Mouse (Mus musculus) stomach, embryonic 15.5 days (tissue): ENCODE results near the gene Gm11214. TPM values are rescaled to one million over a fixed set of nuclear protein-coding genes. Genes with fewer than 3 reads are reported as not detected.

Experiments used
- ATAC-seq: fragments of 200-750 bp; cut with Nextera tagmentation; 2 replicates; pipeline ENCODE4 v1.8.0; 2017; ENCODE audit warnings: low read depth, moderate number of reproducible peaks, moderate TSS enrichment; ENCODE audit not compliant: insufficient read depth, low FRiP score
- H3K27ac ChIP-seq: fragments of 300-500 bp; sonication (generic); 2 replicates; pipeline ENCODE4 v1.5.1; 2015; ENCODE audit warnings: mild to moderate bottlenecking, inconsistent platforms
- H3K27me3 ChIP-seq: fragments of 300-500 bp; sonication (generic); replicated peaks from 2 replicates; pipeline ENCODE4 v1.6.1; 2015; ENCODE audit warnings: inconsistent platforms
- H3K36me3 ChIP-seq: fragments of 300-500 bp; sonication (generic); 2 replicates; pipeline ENCODE4 v1.6.1; 2015; ENCODE audit warnings: inconsistent platforms
- H3K4me1 ChIP-seq: fragments of 300-500 bp; sonication (generic); 2 replicates; pipeline ENCODE4 v1.6.1; 2015; ENCODE audit warnings: inconsistent platforms
- H3K4me2 ChIP-seq: fragments of 300-500 bp; sonication (generic); 2 replicates; pipeline ENCODE4 v1.6.1; 2015; ENCODE audit warnings: mild to moderate bottlenecking, inconsistent platforms
- H3K4me3 ChIP-seq: fragments of 300-500 bp; sonication (generic); replicated peaks from 2 replicates; pipeline ENCODE4 v1.5.1; 2015; ENCODE audit warnings: inconsistent platforms
- H3K9ac ChIP-seq: fragments of 300-500 bp; sonication (generic); 2 replicates; pipeline ENCODE4 v1.6.1; 2015; ENCODE audit warnings: inconsistent platforms
- H3K9me3 ChIP-seq: fragments of 300-500 bp; sonication (generic); 2 replicates; pipeline ENCODE4 v1.6.1; 2016; ENCODE audit warnings: inconsistent platforms
- WGBS: fragments of 180-500 bp; shearing (Covaris S2); methylation state at CpG from one replicate; pipeline ENCODE4 v1.1.7; 2015; 5-methylcytosine and 5-hydroxymethylcytosine counted together
- polyA plus RNA-seq: library from polyadenylated mRNA; unstranded; fragments of >200 nt; fragmentation: Nextera tagmentation; extraction: Ambion mirVana; gene quantifications from 2 replicates; pipeline ENCODE4 v1.2.1, GENCODE M21; 2015

The Gm11214 gene
- polyA plus RNA-seq = not detected in 2 replicates

DNA sequence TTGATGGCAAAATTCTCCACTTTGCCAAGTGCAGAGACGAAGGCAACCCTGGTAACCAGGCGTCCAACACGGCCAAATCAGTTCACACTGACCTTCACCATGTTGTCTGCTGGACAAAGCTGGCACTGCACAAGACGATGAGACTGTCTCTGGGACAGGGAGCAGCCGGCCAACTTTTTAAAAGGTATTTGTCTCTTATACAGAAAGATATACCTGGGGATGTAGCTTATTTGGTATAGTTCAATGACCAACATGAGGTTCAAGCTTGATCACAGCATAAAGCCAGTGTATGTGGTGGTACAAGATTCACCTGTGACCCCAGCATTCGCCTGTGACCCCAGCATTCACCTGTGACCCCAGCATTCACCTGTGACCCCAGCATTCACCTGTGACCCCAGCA lies at the start of gene Gm11214:
Gene Gm11214 (minus strand): TSS at position 101 of the 400 bp plus-strand sequence.
- Histone ChIP-seq H3K4me3 (no peak within 1 kb of the TSS), H3K9ac (no peak within 1 kb of the TSS), H3K27me3 (no peaks in the 10 kb centered on the region), H3K9me3 (no peaks in the 10 kb centered on the region), H3K4me1 (no peaks in the 10 kb centered on the region), H3K4me2 (no peak within 1 kb of the TSS), H3K36me3 (no peaks in the 10 kb centered on the region), H3K27ac (no peak within 1 kb of the TSS)
- ATAC-seq = no peak
- 91% methylated on average over 6 of the region's 6 CpGs for WGBS

DNA sequence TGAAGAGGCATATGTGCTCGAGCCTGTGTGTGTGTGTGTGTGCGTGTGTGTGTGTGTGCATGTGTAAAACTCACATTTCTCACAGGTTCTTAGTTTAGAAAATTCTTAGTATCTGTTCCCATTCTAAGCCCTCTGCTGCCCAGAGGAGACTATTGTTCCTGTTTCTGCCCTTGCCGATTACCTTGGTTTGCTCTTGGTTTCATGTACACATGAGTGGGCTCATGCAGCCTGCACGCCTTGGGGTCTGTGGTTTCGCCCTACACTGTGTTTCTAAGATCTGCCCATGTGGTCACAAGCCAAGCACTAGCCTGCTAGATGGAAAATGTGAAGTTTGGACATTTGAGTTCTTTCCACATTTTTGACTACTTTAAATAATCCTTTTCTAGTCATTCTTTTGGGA lies 48.7 kb upstream of the Gm11214 start:
- WGBS = 86% methylated on average over 5 of the region's 5 CpGs
- Histone ChIP-seq H3K9me3 (no peaks in the 10 kb centered on the region), H3K27me3 (no peaks in the 10 kb centered on the region), H3K27ac (no peak overlapping the region), H3K4me2 (no peak overlapping the region), H3K36me3 (no peaks in the 10 kb centered on the region), H3K4me3 (no peak overlapping the region), H3K4me1 (no peaks in the 10 kb centered on the region), H3K9ac (no peak overlapping the region)
- no peak for ATAC-seq

DNA sequence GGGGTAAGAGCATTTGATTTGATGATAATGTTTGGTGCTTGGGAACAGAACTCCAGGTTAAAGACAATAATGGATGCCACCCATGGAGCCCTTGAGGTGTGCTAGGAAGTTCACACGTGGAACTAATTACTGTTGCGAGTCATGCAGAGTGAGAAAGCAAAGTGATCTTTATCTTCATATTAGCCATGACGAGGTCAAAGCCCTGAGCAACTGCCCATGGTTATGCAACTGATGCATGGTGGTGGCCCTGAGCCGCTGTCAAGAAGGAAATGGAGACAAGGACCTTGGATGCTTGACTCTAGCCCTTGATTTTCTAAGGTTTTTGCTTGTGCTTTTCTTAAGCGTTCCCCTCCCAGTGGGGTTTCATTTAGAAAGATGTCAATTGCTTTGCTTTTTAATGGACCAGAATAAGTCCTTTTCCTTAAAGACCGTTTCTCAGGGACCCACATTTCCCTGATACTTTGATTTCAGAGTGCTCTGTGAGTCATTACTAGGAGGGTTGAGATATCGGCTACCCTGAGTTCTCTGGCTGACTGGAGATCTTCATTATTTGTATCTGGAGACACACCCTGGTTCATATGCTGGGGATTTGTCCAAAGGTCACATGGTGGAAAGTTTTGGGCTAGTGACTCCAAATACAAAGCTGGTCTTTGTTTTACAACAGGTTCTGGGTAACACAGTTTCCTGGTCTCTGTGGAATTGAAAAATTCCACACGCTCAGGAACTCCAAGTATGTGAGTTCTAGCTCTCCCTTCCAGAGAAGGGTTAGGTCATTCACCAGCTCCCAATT lies 47.4 kb upstream of the Gm11214 start:
- Histone ChIP-seq H3K4me1 (no peaks in the 10 kb centered on the region), H3K4me3 (no peak overlapping the region), H3K36me3 (no peaks in the 10 kb centered on the region), H3K27me3 (no peaks in the 10 kb centered on the region), H3K27ac (no peak overlapping the region), H3K9me3 (no peaks in the 10 kb centered on the region), H3K4me2 (no peak overlapping the region), H3K9ac (no peak overlapping the region)
- WGBS = 77% methylated on average over 8 of the region's 8 CpGs
- ATAC-seq = no peak

DNA sequence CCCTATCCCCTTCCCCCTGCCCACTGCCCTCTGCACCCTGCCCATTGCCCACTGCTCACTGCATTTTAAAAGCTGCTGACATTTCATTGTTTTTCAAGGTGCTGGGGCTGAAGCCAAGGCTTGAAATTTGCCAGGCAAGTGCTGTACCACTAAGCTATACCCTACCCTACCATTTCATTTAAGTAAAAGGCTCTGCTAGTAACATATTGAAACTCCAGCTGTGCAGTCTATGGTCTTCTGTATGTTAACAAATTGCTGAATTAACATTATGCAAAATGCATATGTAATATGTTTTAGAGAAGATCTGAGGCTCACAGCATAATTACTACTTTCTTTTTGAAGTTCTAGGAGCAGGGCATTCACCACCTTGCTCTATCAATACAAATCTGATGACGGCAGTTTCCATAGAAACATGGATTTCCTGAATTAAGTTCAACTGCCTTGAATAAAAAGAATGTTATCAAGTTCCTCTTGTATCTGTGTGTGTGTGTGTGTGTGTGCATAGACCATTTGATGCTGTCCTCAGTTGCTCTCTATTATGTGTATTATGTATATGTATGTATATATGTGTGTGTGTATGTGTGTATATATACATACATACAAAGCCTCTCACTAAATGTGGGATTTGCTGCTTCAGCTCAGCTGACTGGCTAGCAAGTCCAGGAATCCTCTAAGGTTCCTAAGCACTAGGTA lies 43.2 kb upstream of the Gm11214 start:
- 74% methylated on average over 1 of the region's 1 CpGs for WGBS
- Histone ChIP-seq H3K9me3 (no peaks in the 10 kb centered on the region), H3K27ac (no peak overlapping the region), H3K27me3 (no peaks in the 10 kb centered on the region), H3K9ac (no peak overlapping the region), H3K4me1 (no peaks in the 10 kb centered on the region), H3K4me3 (no peak overlapping the region), H3K36me3 (no peaks in the 10 kb centered on the region), H3K4me2 (no peak overlapping the region)
- no peak for ATAC-seq

DNA sequence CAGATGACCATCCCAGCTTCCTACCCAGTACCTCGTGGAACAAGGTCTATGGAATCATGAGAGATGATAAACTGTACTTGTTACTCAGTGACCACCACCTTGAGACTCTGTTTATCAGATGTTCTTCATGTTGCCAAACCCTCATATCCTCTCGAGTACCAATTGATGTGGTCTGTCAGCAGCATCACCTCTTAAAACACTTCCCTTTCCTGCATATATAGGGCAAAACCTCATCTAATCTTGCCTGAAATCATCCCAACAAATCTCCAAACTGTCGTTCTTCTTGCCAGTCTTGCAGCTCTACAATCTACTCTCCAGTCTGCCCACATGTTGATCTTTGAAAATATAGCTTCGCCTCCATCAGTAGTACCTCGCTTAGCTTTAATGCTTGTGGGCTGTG lies 41.1 kb upstream of the Gm11214 start:
- WGBS = 68% methylated on average over 5 of the region's 5 CpGs
- Histone ChIP-seq H3K36me3 (no peaks in the 10 kb centered on the region), H3K4me3 (no peak overlapping the region), H3K27ac (no peak overlapping the region), H3K4me1 (no peaks in the 10 kb centered on the region), H3K4me2 (no peak overlapping the region), H3K27me3 (0 out of 2 replicates have a peak, but pooled peaks cover 4% of the 10 kb centered on the region), H3K9me3 (no peaks in the 10 kb centered on the region), H3K9ac (no peak overlapping the region)
- ATAC-seq = no peak

DNA sequence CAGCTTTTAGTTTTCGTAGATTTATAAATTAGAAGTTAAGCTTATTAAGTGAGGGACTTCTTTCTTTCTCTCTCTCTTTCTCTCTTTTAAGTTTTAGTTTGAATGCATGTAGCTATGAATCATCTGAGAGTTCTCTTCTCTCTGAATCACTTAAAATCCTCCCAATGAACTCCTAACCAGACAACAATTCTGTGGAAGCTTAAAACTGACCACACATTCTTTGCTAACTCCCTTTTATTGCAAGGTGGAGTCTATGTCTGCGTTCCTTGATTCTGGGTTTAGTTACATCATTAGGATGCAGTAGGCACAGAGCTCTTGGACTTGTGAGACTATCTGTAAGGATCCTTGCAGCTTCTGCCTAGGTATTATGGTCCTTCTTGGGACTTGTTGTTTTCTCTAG lies 40.5 kb upstream of the Gm11214 start:
- ATAC-seq = no peak
- Histone ChIP-seq H3K36me3 (no peaks in the 10 kb centered on the region), H3K4me2 (no peak overlapping the region), H3K27ac (no peak overlapping the region), H3K4me1 (no peaks in the 10 kb centered on the region), H3K27me3 (0 out of 2 replicates have a peak, but pooled peaks cover 4% of the 10 kb centered on the region), H3K4me3 (no peak overlapping the region), H3K9me3 (no peaks in the 10 kb centered on the region), H3K9ac (no peak overlapping the region)
- WGBS = 83% methylated on average over 2 of the region's 2 CpGs

DNA sequence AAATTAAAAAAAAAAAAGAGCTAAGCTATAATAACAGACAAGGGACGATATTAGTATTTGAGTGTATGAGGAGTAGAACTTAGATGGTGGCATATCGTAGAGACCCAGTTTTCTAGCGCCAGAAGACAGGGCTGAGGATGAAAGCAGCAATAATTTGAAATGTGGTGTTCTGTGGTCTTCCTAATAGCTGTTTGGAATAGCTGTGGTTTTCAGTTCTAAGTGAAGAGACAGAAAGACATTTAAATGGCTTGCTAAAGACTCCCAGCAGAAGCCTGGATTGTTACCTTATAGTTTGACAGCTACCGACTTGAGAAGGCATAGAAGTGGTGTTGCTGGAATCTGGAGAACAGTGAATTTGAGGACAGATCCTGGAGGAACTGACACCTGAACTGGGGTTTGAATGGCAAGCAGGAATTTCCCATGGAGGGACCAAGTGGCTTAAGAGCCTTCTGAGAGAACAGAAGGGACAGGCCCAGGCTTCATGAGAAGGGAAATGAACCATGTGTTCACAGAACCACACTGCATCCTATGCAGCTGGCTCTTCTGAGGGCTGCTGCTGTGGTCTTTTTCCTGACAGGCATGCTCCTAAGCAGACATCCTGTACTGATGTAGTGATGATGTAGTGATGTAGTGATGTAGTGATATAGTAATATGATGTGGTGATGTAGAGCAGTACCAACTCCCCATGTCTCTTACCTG lies 39.0 kb upstream of the Gm11214 start:
- ATAC-seq = no peak
- no peak overlapping the region for H3K27ac ChIP-seq
- H3K4me3 ChIP-seq = no peak overlapping the region
- WGBS = 84% methylated on average over 4 of the region's 4 CpGs
- no peaks in the 10 kb centered on the region for H3K4me1 ChIP-seq
- H3K9ac ChIP-seq = no peak overlapping the region
- no peaks in the 10 kb centered on the region for H3K9me3 ChIP-seq
- no peak overlapping the region for H3K4me2 ChIP-seq
- no peaks in the 10 kb centered on the region for H3K36me3 ChIP-seq
- 0 out of 2 replicates have a peak, but pooled peaks cover 4% of the 10 kb centered on the region for H3K27me3 ChIP-seq

DNA sequence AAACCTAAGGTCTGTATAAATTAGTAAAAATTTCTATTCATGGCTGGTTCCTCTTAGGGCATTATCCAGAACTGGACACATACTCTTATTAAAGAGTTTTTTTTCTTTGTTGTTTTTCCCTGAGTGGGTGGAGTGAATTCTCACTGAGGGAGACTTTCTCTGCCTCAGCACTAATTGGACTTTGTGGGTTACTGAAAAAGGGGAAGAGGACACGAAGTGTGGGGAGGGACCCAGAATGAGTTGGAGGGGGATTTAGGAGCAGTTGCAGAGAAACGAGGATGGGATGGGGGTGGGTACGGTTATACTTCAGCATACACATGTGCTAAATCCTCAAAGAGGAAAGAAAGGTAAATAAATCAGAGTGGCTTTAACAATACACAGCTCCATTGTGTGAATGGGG lies 36.6 kb upstream of the Gm11214 start:
- no peaks in the 10 kb centered on the region for H3K36me3 ChIP-seq
- H3K9me3 ChIP-seq = no peaks in the 10 kb centered on the region
- H3K9ac ChIP-seq = no peak overlapping the region
- H3K27me3 ChIP-seq = 0 out of 2 replicates have a peak, but pooled peaks cover 4% of the 10 kb centered on the region
- no peak overlapping the region for H3K4me2 ChIP-seq
- 33% methylated on average over 3 of the region's 3 CpGs for WGBS
- no peak overlapping the region for H3K27ac ChIP-seq
- no peak for ATAC-seq
- H3K4me3 ChIP-seq = no peak overlapping the region
- H3K4me1 ChIP-seq = no peaks in the 10 kb centered on the region

DNA sequence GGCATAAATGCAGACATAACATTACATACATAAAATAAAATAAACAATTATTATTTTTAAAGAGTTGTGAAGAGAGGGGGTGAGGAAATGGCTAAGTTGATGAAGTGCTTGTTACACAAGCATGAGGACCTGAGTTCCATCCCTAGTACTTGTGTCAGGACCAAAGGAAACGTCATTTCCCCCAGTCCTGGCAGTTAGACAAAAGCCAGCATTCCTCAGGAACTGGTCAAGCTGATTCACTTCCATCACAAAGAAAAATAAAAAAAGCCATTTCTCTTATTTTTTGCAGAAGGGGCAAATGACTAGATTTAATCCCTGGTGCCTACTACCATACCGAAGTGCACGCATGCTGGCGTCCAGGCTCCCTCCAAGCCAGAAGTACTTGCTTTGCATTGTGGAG lies 33.7 kb upstream of the Gm11214 start:
- no peak overlapping the region for H3K4me2 ChIP-seq
- no peak overlapping the region for H3K9ac ChIP-seq
- H3K4me1 ChIP-seq = no peaks in the 10 kb centered on the region
- no peak for ATAC-seq
- H3K4me3 ChIP-seq = no peak overlapping the region
- H3K36me3 ChIP-seq = no peaks in the 10 kb centered on the region
- H3K9me3 ChIP-seq = no peaks in the 10 kb centered on the region
- 0 out of 2 replicates have a peak, but pooled peaks cover 4% of the 10 kb centered on the region for H3K27me3 ChIP-seq
- WGBS = 83% methylated on average over 4 of the region's 4 CpGs
- H3K27ac ChIP-seq = no peak overlapping the region

DNA sequence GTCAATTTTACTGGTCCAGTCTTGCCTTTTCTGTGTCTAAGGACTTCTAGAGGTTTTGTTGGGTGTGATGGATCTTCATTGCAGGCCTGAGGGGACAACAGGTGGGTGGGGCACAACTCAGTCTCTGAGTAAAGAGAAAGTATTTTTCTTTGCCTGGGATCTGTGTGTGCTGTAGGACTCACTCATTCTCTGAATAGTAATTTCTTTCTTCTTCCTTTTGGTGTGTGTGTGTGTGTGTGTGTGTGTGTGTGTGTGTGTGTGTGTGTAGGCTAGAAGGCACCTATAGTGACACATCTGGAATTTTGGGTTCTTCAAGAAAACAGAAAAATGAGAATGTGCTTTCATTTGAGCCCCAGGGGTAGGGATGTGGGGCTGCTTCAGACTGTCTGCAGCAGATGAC lies 29.2 kb upstream of the Gm11214 start:
- Histone ChIP-seq H3K9me3 (no peaks in the 10 kb centered on the region), H3K4me3 (no peak overlapping the region), H3K9ac (no peak overlapping the region), H3K27me3 (no peaks in the 10 kb centered on the region), H3K4me1 (no peaks in the 10 kb centered on the region), H3K4me2 (no peak overlapping the region), H3K36me3 (no peaks in the 10 kb centered on the region), H3K27ac (no peak overlapping the region)
- ATAC-seq = no peak

DNA sequence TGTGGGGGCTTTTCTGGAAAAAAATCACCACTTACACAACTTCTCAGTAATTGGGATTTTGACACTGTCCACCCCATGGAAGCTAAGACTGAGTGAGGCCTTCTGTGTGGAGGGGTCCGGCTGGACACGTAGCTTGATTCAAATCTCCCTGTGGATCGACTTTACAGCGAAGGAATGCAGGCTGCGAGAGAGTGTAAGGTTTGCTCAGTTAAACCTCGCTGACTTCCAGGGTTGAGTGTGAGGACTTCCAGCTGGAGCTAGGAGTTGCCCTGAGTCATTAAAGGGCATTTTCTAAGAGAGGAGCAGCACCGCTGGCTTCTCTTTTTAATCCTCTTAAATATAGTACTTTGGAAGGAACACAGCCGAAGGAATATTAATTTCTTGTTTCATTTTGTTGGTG lies 24.2 kb upstream of the Gm11214 start:
- H3K9me3 ChIP-seq = no peaks in the 10 kb centered on the region
- H3K4me2 ChIP-seq = no peak overlapping the region
- no peak overlapping the region for H3K9ac ChIP-seq
- no peaks in the 10 kb centered on the region for H3K36me3 ChIP-seq
- no peak for ATAC-seq
- 41% methylated on average over 8 of the region's 8 CpGs for WGBS
- no peaks in the 10 kb centered on the region for H3K27me3 ChIP-seq
- no peaks in the 10 kb centered on the region for H3K4me1 ChIP-seq
- H3K4me3 ChIP-seq = no peak overlapping the region
- no peak overlapping the region for H3K27ac ChIP-seq

DNA sequence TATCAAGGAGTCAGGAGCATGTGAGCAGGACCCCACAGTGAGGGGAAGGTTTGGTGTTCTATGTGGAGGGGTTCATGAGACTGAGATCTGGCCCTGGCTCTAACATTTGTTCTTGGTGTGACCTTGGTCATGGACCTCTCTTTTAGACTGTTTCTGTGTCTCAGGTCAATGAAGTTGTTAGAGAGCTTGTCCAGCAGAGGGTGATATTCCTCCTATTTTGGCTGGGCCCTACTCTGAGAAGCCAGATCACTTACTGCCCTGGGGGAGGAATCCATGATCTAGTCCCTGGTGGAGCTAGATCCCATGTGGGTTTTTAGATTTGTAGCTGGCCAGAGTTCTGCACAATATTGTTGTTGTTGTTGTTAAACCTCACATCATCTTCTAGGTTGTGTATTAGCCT lies 23.0 kb upstream of the Gm11214 start:
- Histone ChIP-seq H3K4me2 (no peak overlapping the region), H3K9ac (no peak overlapping the region), H3K27me3 (no peaks in the 10 kb centered on the region), H3K27ac (no peak overlapping the region), H3K9me3 (no peaks in the 10 kb centered on the region), H3K4me3 (no peak overlapping the region), H3K36me3 (no peaks in the 10 kb centered on the region), H3K4me1 (no peaks in the 10 kb centered on the region)
- ATAC-seq = no peak
